Mouse (Mus musculus) bone marrow macrophage, adult 2 months (primary cell): ENCODE measurements around the gene Zzz3. TPM values are rescaled to one million over a fixed set of nuclear protein-coding genes. Genes with fewer than 3 reads are reported as not detected.

ENCODE experiments used
- H3K27ac ChIP-seq: 2 replicates; pipeline ENCODE4 v1.5.1; 2012; ENCODE audit warnings: low read depth, low read length; ENCODE audit not compliant: insufficient read depth
- H3K4me1 ChIP-seq: 2 replicates; pipeline ENCODE4 v1.6.1; 2012; ENCODE audit warnings: low read length; ENCODE audit not compliant: control insufficient read depth, insufficient read depth
- H3K4me3 ChIP-seq: 2 replicates; pipeline ENCODE4 v1.5.1; 2012; ENCODE audit warnings: mild to moderate bottlenecking, low read length, moderate library complexity; ENCODE audit not compliant: insufficient read depth
- CTCF ChIP-seq: IDR thresholded peaks from 2 replicates; pipeline ENCODE4 v1.5.1; 2012; ENCODE audit warnings: low read depth, mild to moderate bottlenecking, low read length, moderate library complexity
- POLR2A ChIP-seq: IDR thresholded peaks from 2 replicates; pipeline ENCODE4 v1.6.1; 2012; ENCODE audit warnings: mild to moderate bottlenecking, low read depth, low read length, borderline replicate concordance
- polyA plus RNA-seq: library from polyadenylated mRNA; stranded (reverse); fragments of >200 nt; gene quantifications from 2 replicates; pipeline ENCODE4 v1.2.4, GENCODE M21; 2012; ENCODE audit not compliant: missing spikeins, insufficient read depth, insufficient read length

Zzz3 gene
- polyA plus RNA-seq, 1 experiment, result 40.5 TPM

DNA sequence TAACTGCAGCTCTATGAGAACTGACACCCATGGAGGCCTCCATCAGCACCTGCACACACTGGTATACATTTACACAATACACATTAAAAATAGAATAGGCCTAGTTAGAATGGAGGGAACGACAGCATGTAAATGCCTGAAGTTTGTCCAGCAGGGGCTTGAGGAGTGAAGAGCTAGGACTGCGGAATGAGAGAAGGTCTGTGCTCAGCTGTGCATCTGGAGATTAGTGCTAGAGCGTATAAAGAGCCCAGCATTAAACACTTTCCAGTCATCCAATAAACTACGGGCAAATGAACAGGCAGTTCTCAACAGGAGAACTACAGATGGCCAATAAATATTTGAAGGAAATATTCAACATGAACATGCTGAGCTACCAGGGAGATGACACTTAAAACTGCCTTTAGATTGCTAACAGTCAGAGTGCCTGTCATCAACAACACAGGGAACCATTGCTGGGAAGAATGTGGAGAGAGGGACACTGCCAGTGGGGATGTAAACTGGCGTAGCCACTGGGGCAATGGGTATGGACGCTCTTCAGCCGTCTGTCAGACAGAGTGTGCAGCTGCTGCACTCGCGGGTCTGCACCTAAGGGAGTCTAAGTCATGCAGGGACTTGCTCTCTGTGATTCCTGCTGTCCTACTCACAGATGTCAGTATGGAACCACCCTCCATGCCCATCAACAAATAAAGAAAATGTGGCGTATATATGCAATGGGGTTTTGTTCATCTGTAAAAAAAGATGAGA is 41.7 kb upstream of the Zzz3 start:
- H3K27ac ChIP-seq, result no peak overlapping the region
- no peak overlapping the region for H3K4me3 ChIP-seq
- no peak for TF ChIP-seq POLR2A
- H3K4me1 ChIP-seq, result no peaks in the 10 kb centered on the region

DNA sequence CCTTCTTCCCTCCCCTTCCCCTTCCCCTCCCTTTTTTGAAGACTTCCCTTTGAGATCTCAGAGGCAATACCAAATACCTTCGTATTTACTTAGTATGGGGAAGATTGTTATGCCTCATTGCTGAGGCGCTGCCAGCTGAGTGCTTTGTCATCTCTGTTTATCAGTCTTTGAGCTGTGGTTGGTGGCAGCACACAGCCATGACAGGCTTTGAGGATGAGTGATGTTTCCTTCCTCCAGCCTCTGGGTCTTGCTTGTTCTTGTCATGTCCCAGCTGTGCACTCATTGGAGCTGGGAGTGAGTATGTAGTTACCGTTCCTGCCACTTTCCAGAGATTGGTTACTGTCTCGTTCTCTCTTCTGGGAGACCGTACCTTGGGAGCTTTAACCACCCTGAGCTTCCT is 39.9 kb upstream of the Zzz3 start:
- Histone ChIP-seq H3K4me1 (no peaks in the 10 kb centered on the region), H3K4me3 (no peak overlapping the region), H3K27ac (no peak overlapping the region)
- TF ChIP-seq POLR2A, result no peak
- no peak for TF ChIP-seq CTCF

- H3K4me1 ChIP-seq, result no peaks in the 10 kb centered on the region
Measured at GRCm38 (mm10) chr3:152356751-152357150, 38.5 kb upstream of the Zzz3 start.

DNA sequence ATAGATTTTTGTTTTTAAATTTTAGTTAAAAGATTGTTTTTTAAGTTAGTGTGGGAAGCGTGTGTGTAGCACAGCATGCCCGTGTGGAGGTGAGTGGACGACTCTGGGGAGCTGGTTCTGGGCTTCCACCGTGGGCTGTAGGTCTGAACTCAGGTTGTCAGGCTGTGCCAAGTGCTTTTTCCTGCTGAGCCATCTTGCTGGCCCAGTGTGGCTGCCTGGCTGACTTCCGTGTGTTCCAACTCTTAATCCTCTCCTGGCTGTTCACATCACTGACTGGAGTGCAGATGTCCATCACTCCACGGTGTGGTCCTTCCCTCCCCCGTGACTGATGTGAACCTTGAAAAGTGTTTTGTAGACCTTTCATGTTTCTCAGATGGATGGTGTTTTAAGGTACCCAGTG is 36.1 kb upstream of the Zzz3 start:
- TF ChIP-seq CTCF, result no peak
- no peak for TF ChIP-seq POLR2A
- Histone ChIP-seq H3K4me3 (no peak overlapping the region), H3K4me1 (no peaks in the 10 kb centered on the region), H3K27ac (no peak overlapping the region)

More at GRCm38 (mm10) chr3:152356751-152357150, 38.5 kb upstream of the Zzz3 start:
- no peak overlapping the region for H3K27ac ChIP-seq
- TF ChIP-seq CTCF (no peak), POLR2A (no peak)
- no peak overlapping the region for H3K4me3 ChIP-seq

DNA sequence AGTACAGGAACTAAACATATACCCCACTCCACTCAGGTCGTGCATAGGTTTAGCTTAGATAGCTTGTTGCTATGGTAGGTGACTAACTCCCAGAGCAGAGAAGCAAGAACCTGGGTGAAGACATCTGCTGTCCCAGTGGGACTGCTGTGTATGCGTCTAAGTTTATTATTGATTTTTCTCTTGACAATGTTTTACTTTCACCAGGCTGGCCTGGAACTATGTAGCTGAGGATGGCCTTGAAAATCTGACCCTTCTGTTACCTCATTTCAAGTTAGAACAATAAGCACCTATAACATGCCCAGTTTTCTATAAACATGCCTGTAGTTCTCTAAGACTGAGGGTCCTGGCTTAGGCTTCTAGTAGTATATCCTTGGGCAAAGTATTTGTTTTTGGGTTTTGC is 31.1 kb upstream of the Zzz3 start:
- Histone ChIP-seq H3K4me1 (no peaks in the 10 kb centered on the region), H3K4me3 (no peak overlapping the region), H3K27ac (no peak overlapping the region)
- TF ChIP-seq CTCF (no peak), POLR2A (no peak)

- Histone ChIP-seq H3K4me3 (no peak overlapping the region), H3K27ac (no peak overlapping the region), H3K4me1 (0 out of 2 replicates have a peak, but pooled peaks cover 2% of the 10 kb centered on the region)
- TF ChIP-seq POLR2A (no peak), CTCF (no peak)
Measured at GRCm38 (mm10) chr3:152376063-152376462, 19.2 kb upstream of the Zzz3 start.

DNA sequence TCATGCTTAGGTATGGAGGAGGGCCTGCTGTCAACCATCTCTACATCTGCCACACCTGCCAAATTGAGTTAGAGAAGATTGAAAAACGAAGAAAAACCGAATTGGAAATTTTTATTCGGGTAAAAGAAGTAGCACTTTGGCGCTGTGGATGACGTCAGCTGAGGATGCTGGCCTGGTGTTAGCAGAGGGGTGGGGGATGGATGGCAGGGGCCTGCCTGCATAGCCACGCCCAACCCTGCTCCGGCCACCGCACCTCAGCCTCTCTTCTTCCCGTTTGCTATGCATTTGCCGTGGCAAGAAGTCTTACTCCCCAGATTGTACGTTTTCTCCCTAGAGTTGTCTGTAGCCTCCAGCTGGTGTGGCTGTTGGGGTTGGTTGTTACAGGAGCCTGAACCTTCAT is 11.2 kb upstream of the Zzz3 start:
- no peak overlapping the region for H3K4me3 ChIP-seq
- H3K27ac ChIP-seq, result no peak overlapping the region
- 0 out of 2 replicates have a peak, but pooled peaks cover 2% of the 10 kb centered on the region for H3K4me1 ChIP-seq
- TF ChIP-seq CTCF, result no peak
- TF ChIP-seq POLR2A, result no peak

GRCm38 (mm10) chr3:152396278-152396987 is 1.2 kb downstream of the Zzz3 start:
- H3K4me3 ChIP-seq, result peak overlapping the region; percentile 86
- H3K4me1 ChIP-seq, result peaks cover 27% of the 10 kb centered on the region
- TF ChIP-seq POLR2A, result peak; percentile 62; the same call in 1 of the 2 replicates
- TF ChIP-seq CTCF, result no peak
- H3K27ac ChIP-seq, result peak overlapping the region; percentile 96

DNA sequence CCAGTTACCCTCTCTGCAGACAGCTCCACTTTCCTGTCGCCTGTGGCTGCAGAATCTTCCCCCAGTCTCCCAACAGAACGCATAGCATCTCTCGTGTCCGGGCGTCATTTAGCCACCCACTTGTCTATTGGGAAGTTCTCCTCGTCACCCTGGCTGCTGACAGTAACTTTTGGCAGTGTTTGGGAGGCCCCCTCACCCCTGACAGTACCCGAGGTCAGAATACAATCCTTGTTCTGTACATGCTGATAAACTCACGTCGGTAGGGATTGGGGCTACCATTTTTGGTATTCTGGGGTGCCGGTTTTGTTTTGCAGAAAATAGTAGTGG is 1.7 kb downstream of the Zzz3 start:
- H3K27ac ChIP-seq, result peak overlapping the region; percentile 96
- no peak for TF ChIP-seq POLR2A
- no peak for TF ChIP-seq CTCF
- peak overlapping the region; percentile 86 for H3K4me3 ChIP-seq
- peaks cover 32% of the 10 kb centered on the region for H3K4me1 ChIP-seq

- peaks cover 32% of the 10 kb centered on the region for H3K4me1 ChIP-seq
- H3K27ac ChIP-seq, result peak overlapping the region; percentile 96
- peak overlapping the region; percentile 86 for H3K4me3 ChIP-seq
- TF ChIP-seq CTCF (no peak), POLR2A (no peak)
Measured at GRCm38 (mm10) chr3:152397335-152397940, 2.2 kb downstream of the Zzz3 start.
